Mouse (Mus musculus): Measurements from ENCODE around the gene Rai1. TPM values are rescaled to one million over a fixed set of nuclear protein-coding genes. Genes with fewer than 3 reads are reported as not detected.

The Rai1 gene
- total and polyA plus RNA-seq, 2 experiments from 2014 or later = 21.2 to 60.7 TPM

- no peaks in the 10 kb centered on the region for H3K9me3 ChIP-seq (ENCODE audit: low read length)
- ATAC-seq = no peak
- no peaks in the 10 kb centered on the region for H3K36me3 ChIP-seq (ENCODE audit: insufficient read depth)
- TF ChIP-seq CTCF (IDR thresholded peaks at IDR 0.05; ENCODE audit: low read depth) = no peak
- H3K27me3 ChIP-seq (ENCODE audit: insufficient read depth, low read length) = no peaks in the 10 kb centered on the region
- H3K4me3 ChIP-seq (ENCODE audit: low read depth, low read length) = no peak overlapping the region
- H3K27ac ChIP-seq (ENCODE audit: low read depth, low read length) = no peak overlapping the region
- no peak overlapping the region for H3K9ac ChIP-seq
- no peak overlapping the region for H3K4me2 ChIP-seq (ENCODE audit: low read depth)
- DNase-seq = no peak
- WGBS = 93% methylated on average over 1 of the region's 1 CpGs
- peaks cover 3% of the 10 kb centered on the region; the same call in 1 of the 2 replicates for H3K4me1 ChIP-seq (ENCODE audit: insufficient read depth)
These were observed 111.9 kb downstream of the Rai1 start for GRCm38 (mm10) chr11:60216671-60217070.

GRCm38 (mm10) chr11:60217467-60217866, 112.7 kb downstream of the Rai1 start:
- no peak overlapping the region for H3K4me2 ChIP-seq (ENCODE audit: low read depth)
- no peak for DNase-seq
- H3K27ac ChIP-seq (ENCODE audit: low read depth, low read length) = no peak overlapping the region
- no peak for ATAC-seq
- no peaks in the 10 kb centered on the region for H3K9me3 ChIP-seq (ENCODE audit: low read length)
- no peak overlapping the region for H3K4me3 ChIP-seq (ENCODE audit: low read depth, low read length)
- H3K4me1 ChIP-seq (ENCODE audit: insufficient read depth) = peaks cover 7% of the 10 kb centered on the region; the same call in 1 of the 2 replicates
- 94% methylated on average over 7 of the region's 7 CpGs for WGBS
- no peak overlapping the region for H3K9ac ChIP-seq
- H3K27me3 ChIP-seq (ENCODE audit: insufficient read depth, low read length) = no peaks in the 10 kb centered on the region
- H3K36me3 ChIP-seq (ENCODE audit: insufficient read depth) = no peaks in the 10 kb centered on the region
- TF ChIP-seq CTCF (IDR thresholded peaks at IDR 0.05; ENCODE audit: low read depth) = no peak

- peak overlapping the region; percentile 54; the same call in 1 of the 2 replicates for H3K4me3 ChIP-seq (ENCODE audit: low read depth, low read length)
- peak overlapping the region; percentile 66 for H3K4me2 ChIP-seq (ENCODE audit: low read depth)
- no peaks in the 10 kb centered on the region for H3K27me3 ChIP-seq (ENCODE audit: insufficient read depth, low read length)
- 49% methylated on average over 8 of the region's 8 CpGs for WGBS
- TF ChIP-seq CTCF (IDR thresholded peaks at IDR 0.05; ENCODE audit: low read depth) = no peak
- no peak overlapping the region for H3K27ac ChIP-seq (ENCODE audit: low read depth, low read length)
- peak overlapping the region; percentile 53; the same call in 1 of the 2 replicates for H3K9ac ChIP-seq
- ATAC-seq (no peak), DNase-seq (no peak)
- no peaks in the 10 kb centered on the region for H3K9me3 ChIP-seq (ENCODE audit: low read length)
- no peaks in the 10 kb centered on the region for H3K36me3 ChIP-seq (ENCODE audit: insufficient read depth)
- peaks cover 9% of the 10 kb centered on the region; the same call in 1 of the 2 replicates for H3K4me1 ChIP-seq (ENCODE audit: insufficient read depth)
These were observed 114.8 kb downstream of the Rai1 start for GRCm38 (mm10) chr11:60219609-60220008.

- H3K4me3 ChIP-seq (ENCODE audit: low read depth, low read length) = peak overlapping the region; percentile 54
- no peaks in the 10 kb centered on the region for H3K27me3 ChIP-seq (ENCODE audit: insufficient read depth, low read length)
- no peak for TF ChIP-seq CTCF (IDR thresholded peaks at IDR 0.05; ENCODE audit: low read depth)
- peaks cover 9% of the 10 kb centered on the region; the same call in 1 of the 2 replicates for H3K4me1 ChIP-seq (ENCODE audit: insufficient read depth)
- peak overlapping the region; percentile 55; the same call in 1 of the 2 replicates for H3K27ac ChIP-seq (ENCODE audit: low read depth, low read length)
- WGBS = under 1% methylated on average over 46 of the region's 46 CpGs
- peak overlapping the region; percentile 53 for H3K9ac ChIP-seq
- ATAC-seq (peak; percentile 70), DNase-seq (peak; percentile 87)
- H3K36me3 ChIP-seq (ENCODE audit: insufficient read depth) = no peaks in the 10 kb centered on the region
- no peaks in the 10 kb centered on the region for H3K9me3 ChIP-seq (ENCODE audit: low read length)
- H3K4me2 ChIP-seq (ENCODE audit: low read depth) = peak overlapping the region; percentile 66
These were observed 115.5 kb downstream of the Rai1 start for GRCm38 (mm10) chr11:60220291-60220804.

GRCm38 (mm10) chr11:60221425-60221824, 116.6 kb downstream of the Rai1 start:
- H3K4me3 ChIP-seq (ENCODE audit: low read depth, low read length) = no peak overlapping the region
- WGBS = 90% methylated on average over 6 of the region's 6 CpGs
- no peaks in the 10 kb centered on the region for H3K9me3 ChIP-seq (ENCODE audit: low read length)
- H3K27me3 ChIP-seq (ENCODE audit: insufficient read depth, low read length) = no peaks in the 10 kb centered on the region
- no peak overlapping the region for H3K9ac ChIP-seq
- peaks cover 9% of the 10 kb centered on the region; the same call in 1 of the 2 replicates for H3K4me1 ChIP-seq (ENCODE audit: insufficient read depth)
- no peak for ATAC-seq
- H3K4me2 ChIP-seq (ENCODE audit: low read depth) = no peak overlapping the region
- no peaks in the 10 kb centered on the region for H3K36me3 ChIP-seq (ENCODE audit: insufficient read depth)
- DNase-seq = no peak
- H3K27ac ChIP-seq (ENCODE audit: low read depth, low read length) = no peak overlapping the region
- no peak for TF ChIP-seq CTCF (IDR thresholded peaks at IDR 0.05; ENCODE audit: low read depth)

- Histone ChIP-seq H3K27me3 (ENCODE audit: insufficient read depth, low read length) (no peaks in the 10 kb centered on the region), H3K4me2 (ENCODE audit: low read depth) (peak overlapping the region; percentile 51), H3K9ac (no peak overlapping the region), H3K4me3 (ENCODE audit: low read depth, low read length) (no peak overlapping the region), H3K9me3 (ENCODE audit: low read length) (no peaks in the 10 kb centered on the region), H3K36me3 (ENCODE audit: insufficient read depth) (peaks cover 1% of the 10 kb centered on the region; the same call in 1 of the 2 replicates), H3K4me1 (ENCODE audit: insufficient read depth) (peaks cover 9% of the 10 kb centered on the region; the same call in 1 of the 2 replicates), H3K27ac (ENCODE audit: low read depth, low read length) (no peak overlapping the region)
- 50% methylated on average over 3 of the region's 3 CpGs for WGBS
- no peak for TF ChIP-seq CTCF (IDR thresholded peaks at IDR 0.05; ENCODE audit: low read depth)
- DNase-seq (no peak), ATAC-seq (no peak)
These were observed 117.3 kb downstream of the Rai1 start for GRCm38 (mm10) chr11:60222085-60222468.

GRCm38 (mm10) chr11:60222469-60223236, 117.8 kb downstream of the Rai1 start, which contains the start of gene Srebf1:
Gene Srebf1 (minus strand): TSS chr11:60222581.
- peak; percentile 77 for ATAC-seq
- peaks cover 6% of the 10 kb centered on the region; the same call in 1 of the 2 replicates for H3K36me3 ChIP-seq (ENCODE audit: insufficient read depth)
- WGBS = 6% methylated on average over 46 of the region's 46 CpGs
- H3K4me1 ChIP-seq (ENCODE audit: insufficient read depth) = peaks cover 9% of the 10 kb centered on the region; the same call in 1 of the 2 replicates
- peak within 1 kb of the TSS; percentile 28 for H3K4me3 ChIP-seq (ENCODE audit: low read depth, low read length)
- no peaks in the 10 kb centered on the region for H3K9me3 ChIP-seq (ENCODE audit: low read length)
- peak within 1 kb of the TSS; percentile 40; the same call in 1 of the 2 replicates for H3K9ac ChIP-seq
- peak; percentile 74 for DNase-seq
- H3K27ac ChIP-seq (ENCODE audit: low read depth, low read length) = peak within 1 kb of the TSS; percentile 23; the same call in 1 of the 2 replicates
- no peaks in the 10 kb centered on the region for H3K27me3 ChIP-seq (ENCODE audit: insufficient read depth, low read length)
- TF ChIP-seq CTCF (IDR thresholded peaks at IDR 0.05; ENCODE audit: low read depth) = peak; percentile 38
- peak within 1 kb of the TSS; percentile 51 for H3K4me2 ChIP-seq (ENCODE audit: low read depth)
